Mouse (Mus musculus): ENCODE results near the gene Cyp46a1. TPM values are rescaled to one million over a fixed set of nuclear protein-coding genes. Genes with fewer than 3 reads are reported as not detected.
A peak's percentile ranks its signal among the peaks of the same experiment; 100 is the strongest.

Gene Cyp46a1
- polyA plus RNA-seq, 1 experiment = 3.0 TPM

- 0 out of 2 replicates have a peak, but pooled peaks cover 3% of the 10 kb centered on the region for H3K4me1 ChIP-seq (ENCODE audit: control insufficient read depth, insufficient read depth, low read length)
- WGBS = 83% methylated on average over 6 of the region's 6 CpGs
- no peak for DNase-seq
Measured at GRCm38 (mm10) chr12:108297033-108297432, 37.1 kb upstream of the Cyp46a1 start.

DNA sequence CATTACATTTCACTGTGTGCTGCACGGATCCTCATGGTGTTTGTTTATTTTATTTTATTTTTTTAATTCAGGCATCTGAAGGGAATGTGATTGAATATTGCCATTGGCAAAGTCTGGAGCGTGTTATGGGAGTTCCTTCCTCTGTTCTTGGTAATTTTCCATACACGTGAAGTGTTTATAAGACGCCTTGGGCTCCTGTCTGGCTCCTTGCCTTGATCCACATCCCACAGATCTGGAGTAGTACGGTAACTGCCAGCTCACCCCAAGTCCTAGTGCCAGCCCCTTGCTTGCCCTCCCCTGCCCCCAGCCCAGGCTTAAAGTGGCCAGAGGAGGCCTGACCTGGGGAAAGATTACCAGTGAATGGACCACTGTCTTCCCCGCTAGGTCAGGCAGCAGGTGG is 33.2 kb upstream of the Cyp46a1 start:
- DNase-seq = no peak
- Histone ChIP-seq H3K4me3 (replicated peaks; ENCODE audit: extremely low read depth, low read depth, low read length) (no peak overlapping the region), H3K4me1 (ENCODE audit: control insufficient read depth, insufficient read depth, low read length) (peaks cover 5% of the 10 kb centered on the region; the same call in 1 of the 2 replicates)
- 45% methylated on average over 6 of the region's 6 CpGs for WGBS
- TF ChIP-seq POLR2A (IDR thresholded peaks at IDR 0.05; ENCODE audit: borderline replicate concordance, extremely low read depth, low read depth, low read length) (no peak), CTCF (IDR thresholded peaks at IDR 0.05; ENCODE audit: insufficient read depth, low read length) (no peak)

More at GRCm38 (mm10) chr12:108297033-108297432, 37.1 kb upstream of the Cyp46a1 start:
- TF ChIP-seq CTCF (IDR thresholded peaks at IDR 0.05; ENCODE audit: insufficient read depth, low read length) = peak; percentile 44; the same call in 1 of the 2 replicates
- TF ChIP-seq POLR2A (IDR thresholded peaks at IDR 0.05; ENCODE audit: borderline replicate concordance, extremely low read depth, low read depth, low read length) = no peak
- no peak overlapping the region for H3K4me3 ChIP-seq (replicated peaks; ENCODE audit: extremely low read depth, low read depth, low read length)

DNA sequence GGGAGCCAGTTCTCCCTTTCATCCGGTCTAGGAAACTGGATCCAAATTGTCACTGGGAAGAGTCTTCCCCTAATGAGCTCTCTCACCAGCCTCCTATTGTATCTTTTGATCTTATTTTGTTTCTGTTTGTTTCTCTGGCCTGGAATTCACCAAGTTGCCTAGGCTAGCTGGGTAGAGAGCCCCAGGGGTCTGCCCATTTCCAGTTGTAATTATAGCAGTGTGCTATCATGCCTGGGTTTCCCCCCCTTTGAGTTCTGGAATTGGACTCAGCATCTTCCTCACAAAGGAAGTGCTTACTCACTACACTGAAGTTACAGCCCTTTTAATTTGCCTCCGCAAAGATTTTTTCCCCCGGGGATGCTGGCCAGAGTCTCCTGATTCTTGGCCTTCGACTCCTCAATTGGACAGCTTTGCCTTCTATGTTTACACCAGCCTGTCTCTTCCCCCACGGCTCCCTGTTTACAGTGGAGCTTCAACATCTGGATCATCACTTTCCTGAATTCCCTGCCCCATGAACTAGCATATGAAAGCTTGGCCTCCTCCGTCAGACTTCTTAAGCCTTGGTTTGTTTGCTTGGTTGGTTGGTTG is 30.3 kb upstream of the Cyp46a1 start:
- 35% methylated on average over 6 of the region's 6 CpGs for WGBS
- no peak for DNase-seq
- H3K4me1 ChIP-seq (ENCODE audit: control insufficient read depth, insufficient read depth, low read length) = peaks cover 7% of the 10 kb centered on the region; the same call in 1 of the 2 replicates
- TF ChIP-seq CTCF (IDR thresholded peaks at IDR 0.05; ENCODE audit: insufficient read depth, low read length) (no peak), POLR2A (IDR thresholded peaks at IDR 0.05; ENCODE audit: borderline replicate concordance, extremely low read depth, low read depth, low read length) (no peak)
- H3K4me3 ChIP-seq (replicated peaks; ENCODE audit: extremely low read depth, low read depth, low read length) = no peak overlapping the region

DNA sequence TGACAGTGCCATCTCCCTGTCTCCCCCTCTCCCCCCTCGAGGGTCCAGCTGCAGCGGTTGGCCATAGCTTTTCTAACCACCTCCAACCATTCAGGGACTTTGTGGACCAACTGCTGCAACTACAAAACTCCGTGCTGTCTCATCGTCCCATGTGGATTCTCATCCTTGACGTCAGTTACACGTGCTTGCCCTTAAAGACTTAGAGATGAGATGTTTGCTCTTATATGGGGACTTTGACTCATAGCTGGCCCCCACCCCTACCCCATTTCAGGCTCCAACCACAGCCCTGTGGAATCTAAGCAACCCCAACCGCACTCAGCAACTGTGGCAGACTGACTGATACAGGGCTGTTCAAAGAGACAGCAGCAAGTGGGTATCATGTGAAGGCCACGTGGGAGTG is 29.0 kb upstream of the Cyp46a1 start:
- no peak overlapping the region for H3K4me3 ChIP-seq (replicated peaks; ENCODE audit: extremely low read depth, low read depth, low read length)
- DNase-seq = no peak
- H3K4me1 ChIP-seq (ENCODE audit: control insufficient read depth, insufficient read depth, low read length) = peaks cover 7% of the 10 kb centered on the region; the same call in 1 of the 2 replicates
- 69% methylated on average over 8 of the region's 8 CpGs for WGBS
- TF ChIP-seq CTCF (IDR thresholded peaks at IDR 0.05; ENCODE audit: insufficient read depth, low read length) (no peak), POLR2A (IDR thresholded peaks at IDR 0.05; ENCODE audit: borderline replicate concordance, extremely low read depth, low read depth, low read length) (no peak)

GRCm38 (mm10) chr12:108305812-108306794 is 28.1 kb upstream of the Cyp46a1 start, which contains the start of gene Hhipl1:
Hhipl1 (plus strand) TSS chr12:108306270.
- 4% methylated on average over 67 of the region's 67 CpGs for WGBS
- Histone ChIP-seq H3K4me3 (replicated peaks; ENCODE audit: extremely low read depth, low read depth, low read length) (peak within 1 kb of the TSS; percentile 56), H3K4me1 (ENCODE audit: control insufficient read depth, insufficient read depth, low read length) (peaks cover 6% of the 10 kb centered on the region; the same call in 1 of the 2 replicates)
- no peak for DNase-seq
- TF ChIP-seq POLR2A (IDR thresholded peaks at IDR 0.05; ENCODE audit: borderline replicate concordance, extremely low read depth, low read depth, low read length) (no peak), CTCF (IDR thresholded peaks at IDR 0.05; ENCODE audit: insufficient read depth, low read length) (no peak)

GRCm38 (mm10) chr12:108307553-108307952 is 26.6 kb upstream of the Cyp46a1 start:
- Histone ChIP-seq H3K4me1 (ENCODE audit: control insufficient read depth, insufficient read depth, low read length) (peaks cover 4% of the 10 kb centered on the region; the same call in 1 of the 2 replicates), H3K4me3 (replicated peaks; ENCODE audit: extremely low read depth, low read depth, low read length) (no peak overlapping the region)
- peak; percentile 52 for DNase-seq
- TF ChIP-seq POLR2A (IDR thresholded peaks at IDR 0.05; ENCODE audit: borderline replicate concordance, extremely low read depth, low read depth, low read length) (no peak), CTCF (IDR thresholded peaks at IDR 0.05; ENCODE audit: insufficient read depth, low read length) (peak; percentile 64)
- WGBS = 30% methylated on average over 14 of the region's 14 CpGs

DNA sequence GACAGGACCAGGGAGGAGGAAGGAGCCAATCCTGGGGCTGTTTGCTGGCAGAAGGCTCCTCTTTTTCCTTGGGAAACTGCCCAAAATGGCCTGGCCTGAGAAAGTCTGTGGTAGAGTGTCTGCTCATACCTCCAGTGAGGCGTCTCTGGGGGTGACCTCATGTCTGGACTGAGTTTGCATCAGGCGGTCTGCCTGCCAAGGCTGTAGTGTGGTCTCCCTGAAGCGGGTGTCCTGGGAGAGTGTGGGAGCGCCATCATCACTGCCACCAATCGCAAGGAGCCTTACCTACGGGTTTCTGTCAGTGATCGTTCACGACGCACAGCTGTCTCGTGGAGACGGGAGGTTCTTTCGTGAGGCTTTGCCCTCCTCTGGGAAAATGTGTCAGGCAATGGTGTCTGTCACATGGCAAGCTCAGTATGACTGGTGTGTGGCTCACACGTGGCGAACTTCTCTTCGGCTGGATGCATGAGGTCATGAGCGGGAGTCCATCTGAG is 25.8 kb upstream of the Cyp46a1 start:
- DNase-seq = no peak
- H3K4me3 ChIP-seq (replicated peaks; ENCODE audit: extremely low read depth, low read depth, low read length) = no peak overlapping the region
- WGBS = 86% methylated on average over 16 of the region's 16 CpGs
- peaks cover 4% of the 10 kb centered on the region; the same call in 1 of the 2 replicates for H3K4me1 ChIP-seq (ENCODE audit: control insufficient read depth, insufficient read depth, low read length)
- TF ChIP-seq CTCF (IDR thresholded peaks at IDR 0.05; ENCODE audit: insufficient read depth, low read length) (no peak), POLR2A (IDR thresholded peaks at IDR 0.05; ENCODE audit: borderline replicate concordance, extremely low read depth, low read depth, low read length) (no peak)

DNA sequence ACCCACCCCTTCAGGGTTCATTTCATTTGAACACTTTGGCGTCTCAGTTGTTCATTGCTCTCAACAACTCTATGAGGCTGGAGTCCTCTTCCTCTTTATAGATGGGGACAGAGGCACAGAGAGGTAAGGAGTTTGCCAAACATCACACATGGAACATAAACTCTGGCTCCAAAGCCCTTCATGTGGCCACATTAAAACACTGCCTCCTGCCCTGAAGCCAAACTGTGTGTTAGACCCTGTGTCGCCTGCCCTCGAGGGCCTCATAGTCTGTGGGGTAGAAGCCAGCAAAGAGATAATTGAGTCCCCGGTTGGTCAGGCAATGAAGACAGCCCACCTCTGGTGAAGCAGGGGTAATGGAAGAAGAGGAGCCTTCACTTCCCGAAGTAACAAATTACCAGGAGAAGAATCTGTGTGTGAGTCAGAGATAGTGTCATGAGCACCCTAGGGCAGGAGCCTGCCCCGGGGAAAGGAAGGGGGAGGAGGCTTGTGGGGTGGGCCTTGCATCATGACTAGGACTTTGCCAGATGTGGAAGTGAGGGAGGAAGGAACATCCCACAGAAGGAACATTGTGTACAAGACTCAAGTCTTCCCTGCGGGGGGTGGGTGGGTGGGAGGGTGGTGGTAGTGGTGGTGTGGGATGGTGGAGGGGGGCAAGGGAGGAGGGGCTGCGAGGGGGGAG is 24.9 kb upstream of the Cyp46a1 start:
- H3K4me1 ChIP-seq (ENCODE audit: control insufficient read depth, insufficient read depth, low read length) = peaks cover 4% of the 10 kb centered on the region; the same call in 1 of the 2 replicates
- no peak overlapping the region for H3K4me3 ChIP-seq (replicated peaks; ENCODE audit: extremely low read depth, low read depth, low read length)
- TF ChIP-seq CTCF (IDR thresholded peaks at IDR 0.05; ENCODE audit: insufficient read depth, low read length) = no peak
- TF ChIP-seq POLR2A (IDR thresholded peaks at IDR 0.05; ENCODE audit: borderline replicate concordance, extremely low read depth, low read depth, low read length) = no peak
- DNase-seq = no peak
- 39% methylated on average over 7 of the region's 8 CpGs for WGBS

GRCm38 (mm10) chr12:108310041-108310440 is 24.1 kb upstream of the Cyp46a1 start:
- WGBS = 84% methylated on average over 4 of the region's 4 CpGs
- no peak overlapping the region for H3K4me3 ChIP-seq (replicated peaks; ENCODE audit: extremely low read depth, low read depth, low read length)
- DNase-seq = no peak
- H3K4me1 ChIP-seq (ENCODE audit: control insufficient read depth, insufficient read depth, low read length) = peaks cover 4% of the 10 kb centered on the region; the same call in 1 of the 2 replicates
- TF ChIP-seq POLR2A (IDR thresholded peaks at IDR 0.05; ENCODE audit: borderline replicate concordance, extremely low read depth, low read depth, low read length) = no peak
- no peak for TF ChIP-seq CTCF (IDR thresholded peaks at IDR 0.05; ENCODE audit: insufficient read depth, low read length)
